Mouse (Mus musculus) G1E (cell line): Measurements from ENCODE around the gene 1600012H06Rik.

Experiments
- CTCF ChIP-seq: IDR thresholded peaks from 2 replicates; pipeline ENCODE4 v1.5.1; 2012; ENCODE audit warnings: low read depth, low read length, inconsistent platforms, mixed read lengths
- GATA1 ChIP-seq: IDR thresholded peaks from 2 replicates; pipeline ENCODE4 v1.6.1; 2012; ENCODE audit warnings: borderline replicate concordance, low read length, inconsistent platforms, mixed read lengths
- POLR2AphosphoS5 ChIP-seq: IDR thresholded peaks from 2 replicates; pipeline ENCODE4 v1.6.1; 2012; ENCODE audit warnings: low read depth, low read length, inconsistent platforms; ENCODE audit not compliant: insufficient replicate concordance

- TF ChIP-seq POLR2AphosphoS5 (no peak), CTCF (no peak), GATA1 (no peak)
Observed at GRCm38 (mm10) chr17:14943009-14943728, at the start of gene 1600012H06Rik, which contains the start of gene Wdr27.
